Mouse (Mus musculus): ENCODE measurements around the gene Avpi1.

Avpi1 gene

GRCm38 (mm10) chr19:42128787-42129508, at the start of gene Avpi1:
Gene Avpi1 (minus strand): TSS chr19:42129059.
- peak; percentile 67 to 69 for DNase-seq (ENCODE audit: low spot score in 2 of 2)

GRCm38 (mm10) chr19:42177461-42177860, 48.6 kb upstream of the Avpi1 start:
- DNase-seq (ENCODE audit: low spot score in 2 of 2), result no peak

- DNase-seq (ENCODE audit: low spot score in 2 of 2), result no peak
These were observed 48.0 kb upstream of the Avpi1 start for GRCm38 (mm10) chr19:42176841-42177240.

- DNase-seq (ENCODE audit: low spot score in 2 of 2), result peak; percentile 88 to 93
These were observed 41.4 kb upstream of the Avpi1 start for GRCm38 (mm10) chr19:42170025-42170969.

GRCm38 (mm10) chr19:42169322-42169975, 40.6 kb upstream of the Avpi1 start:
- no peak for DNase-seq (ENCODE audit: low spot score in 2 of 2)

- no peak for DNase-seq (ENCODE audit: low spot score in 2 of 2)
These were observed 38.6 kb upstream of the Avpi1 start for GRCm38 (mm10) chr19:42167489-42167888.

- DNase-seq (ENCODE audit: low spot score in 2 of 2), result no peak
These were observed 37.9 kb upstream of the Avpi1 start for GRCm38 (mm10) chr19:42166766-42167165.

- DNase-seq (ENCODE audit: low spot score in 2 of 2), result peak; percentile 70 to 82
These were observed 37.3 kb upstream of the Avpi1 start for GRCm38 (mm10) chr19:42166130-42166529.

GRCm38 (mm10) chr19:42164188-42164587, 35.3 kb upstream of the Avpi1 start:
- no peak for DNase-seq (ENCODE audit: low spot score in 2 of 2)

- no peak for DNase-seq (ENCODE audit: low spot score in 2 of 2)
These were observed 34.9 kb upstream of the Avpi1 start, which contains the start of gene Zfyve27 for GRCm38 (mm10) chr19:42163764-42164163. Gene Zfyve27 (plus strand): TSS chr19:42163951.

- DNase-seq (ENCODE audit: low spot score in 2 of 2), result no peak
These were observed 29.6 kb upstream of the Avpi1 start for GRCm38 (mm10) chr19:42158246-42159017.

- DNase-seq (ENCODE audit: low spot score in 2 of 2), result no peak
These were observed 28.8 kb upstream of the Avpi1 start for GRCm38 (mm10) chr19:42157493-42158237.

GRCm38 (mm10) chr19:42151990-42152389, 23.1 kb upstream of the Avpi1 start:
- peak; percentile 53 to 58 for DNase-seq (ENCODE audit: low spot score in 2 of 2)

- DNase-seq (ENCODE audit: low spot score in 2 of 2), result no peak
These were observed 19.7 kb upstream of the Avpi1 start for GRCm38 (mm10) chr19:42148569-42148860.

- peak; percentile 16 to 21 for DNase-seq (ENCODE audit: low spot score in 2 of 2)
These were observed 19.1 kb upstream of the Avpi1 start for GRCm38 (mm10) chr19:42147769-42148568.

GRCm38 (mm10) chr19:42147170-42147768, 18.4 kb upstream of the Avpi1 start, which contains the start of gene Marveld1:
Gene Marveld1 (plus strand): TSS chr19:42147400.
- peak in 1 of 2 experiments; percentile 12 for DNase-seq (ENCODE audit: low spot score in 2 of 2)

- DNase-seq (ENCODE audit: low spot score in 2 of 2), result no peak
These were observed 17.6 kb upstream of the Avpi1 start for GRCm38 (mm10) chr19:42146276-42147010.

GRCm38 (mm10) chr19:42145731-42146130, 16.9 kb upstream of the Avpi1 start:
- DNase-seq (ENCODE audit: low spot score in 2 of 2), result no peak

- no peak for DNase-seq (ENCODE audit: low spot score in 2 of 2)
These were observed 16.4 kb upstream of the Avpi1 start for GRCm38 (mm10) chr19:42145210-42145609.
